ENCODE assay signal across 17 mouse cellular contexts in the genomic region with DNA sequence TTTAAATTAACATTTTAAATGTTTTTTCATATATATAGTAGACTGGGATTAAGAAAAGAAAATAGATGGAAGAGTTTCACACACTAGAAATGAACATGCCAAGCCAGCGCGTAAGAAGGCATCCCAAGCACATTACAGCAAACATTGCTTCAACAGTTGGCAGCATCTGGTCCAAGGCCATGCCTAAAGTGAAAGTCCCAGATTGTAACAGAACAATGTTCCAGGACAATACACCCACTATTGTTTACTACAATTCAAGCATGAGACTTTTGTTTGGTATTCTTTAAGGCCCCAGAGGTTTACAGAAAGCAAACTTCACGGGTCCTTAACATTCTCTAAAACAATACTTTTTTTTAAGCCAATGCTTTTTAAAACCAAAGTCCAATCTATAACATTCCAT.
A peak's percentile ranks its signal among the peaks of the same experiment; 100 is the strongest.
DNase-seq lines count a peak whose midpoint lies in the region; ATAC-seq and TF ChIP-seq lines count a peak whose summit lies in the region.
"Had no signal": no experiment of that assay in that cellular context is flagged by ENCODE, and none has a peak within 500 bp of the region (broad histone marks: within the 10 kb centered on the region; RNA-seq: fewer than 3 reads in every experiment).

No protein-coding gene starts in this region.

- TF ChIP-seq EP300 in liver, postnatal 0 days (IDR thresholded peaks at IDR 0.05; ENCODE audit: low read depth): no peak

- no peak overlapping the region for H3K4me3 ChIP-seq in liver, postnatal 0 days (ENCODE audit: low read depth, low read length)
- no peak overlapping the region for H3K4me3 ChIP-seq in liver, embryonic 11.5 days (ENCODE audit: low read depth, low read length)
- H3K4me3 ChIP-seq: embryonic facial prominence, embryonic 13.5 days; forebrain, embryonic 10.5 days; hindbrain, embryonic 12.5 days; limb, embryonic 15.5 days; stomach, embryonic 15.5 days had no signal

- H3K4me2 ChIP-seq in liver, postnatal 0 days (ENCODE audit: low read depth, low read length): no peak overlapping the region
- no peak overlapping the region for H3K4me2 ChIP-seq in liver, embryonic 11.5 days
- H3K4me2 ChIP-seq: embryonic facial prominence, embryonic 13.5 days; hindbrain, embryonic 12.5 days; limb, embryonic 15.5 days; stomach, embryonic 15.5 days had no signal

- no peaks in the 10 kb centered on the region for H3K36me3 ChIP-seq in liver, postnatal 0 days (replicated peaks; ENCODE audit: insufficient read depth, low read length)
- H3K36me3 ChIP-seq in liver, embryonic 11.5 days (ENCODE audit: control insufficient read depth, insufficient read depth, low read length): no peaks in the 10 kb centered on the region
- H3K36me3 ChIP-seq: embryonic facial prominence, embryonic 13.5 days; forebrain, embryonic 10.5 days; hindbrain, embryonic 12.5 days; limb, embryonic 15.5 days; stomach, embryonic 15.5 days had no signal

- no peaks in the 10 kb centered on the region for H3K9me3 ChIP-seq in liver, postnatal 0 days (ENCODE audit: low read length)
- no peaks in the 10 kb centered on the region for H3K9me3 ChIP-seq in liver, embryonic 11.5 days (ENCODE audit: control insufficient read depth, low read length)
- H3K9me3 ChIP-seq: embryonic facial prominence, embryonic 13.5 days; forebrain, embryonic 10.5 days; hindbrain, embryonic 12.5 days; limb, embryonic 15.5 days; stomach, embryonic 15.5 days had no signal

- no peaks in the 10 kb centered on the region for H3K27me3 ChIP-seq in liver, postnatal 0 days (ENCODE audit: insufficient read depth, low read length)
- H3K27me3 ChIP-seq in liver, embryonic 11.5 days (replicated peaks; ENCODE audit: control insufficient read depth, insufficient read depth, low read length): no peaks in the 10 kb centered on the region
- H3K27me3 ChIP-seq: embryonic facial prominence, embryonic 13.5 days; hindbrain, embryonic 12.5 days; limb, embryonic 15.5 days; stomach, embryonic 15.5 days had no signal

- DNase-seq in adrenal gland, postnatal 14 days: peak; percentile 38
- DNase-seq in adrenal gland, adult 2 months: no peak
- no peak for DNase-seq in liver, postnatal 0 days
- no peak for DNase-seq in liver, embryonic 11.5 days (ENCODE audit: low spot score)
- DNase-seq in adipocyte (ENCODE audit: low spot score): peak; percentile 86
- peak; percentile 32 for DNase-seq in lung, postnatal 25 days (ENCODE audit: low spot score)
- no peak for DNase-seq in cerebellum, adult 9-11 months
- DNase-seq in right cerebral cortex, postnatal 10 days (ENCODE audit: low spot score in 2 of 2): no peak
- DNase-seq: cerebellum, postnatal 25 days; gastrocnemius, postnatal 14 days; kidney, adult 9 months had no signal

- peaks cover 10% of the 10 kb centered on the region for H3K4me1 ChIP-seq in liver, postnatal 0 days (ENCODE audit: insufficient read depth)
- H3K4me1 ChIP-seq in liver, embryonic 11.5 days (replicated peaks; ENCODE audit: control insufficient read depth, insufficient read depth, low read length): peaks cover 10% of the 10 kb centered on the region
- H3K4me1 ChIP-seq: embryonic facial prominence, embryonic 13.5 days; hindbrain, embryonic 12.5 days; limb, embryonic 15.5 days; stomach, embryonic 15.5 days had no signal

- H3K9ac ChIP-seq in liver, postnatal 0 days (replicated peaks): no peak overlapping the region
- H3K9ac ChIP-seq in liver, embryonic 11.5 days (ENCODE audit: low read depth, low read length): no peak overlapping the region
- H3K9ac ChIP-seq: embryonic facial prominence, embryonic 13.5 days; hindbrain, embryonic 12.5 days; limb, embryonic 15.5 days; stomach, embryonic 15.5 days had no signal

- WGBS in liver, postnatal 0 days (ENCODE audit: insufficient replicate concordance): 78% methylated on average over 3 of the region's 3 CpGs
- 92% methylated on average over 3 of the region's 3 CpGs for WGBS in liver, embryonic 11.5 days

- no peak overlapping the region for H3K27ac ChIP-seq in liver, postnatal 0 days (ENCODE audit: low read depth)
- no peak overlapping the region for H3K27ac ChIP-seq in liver, embryonic 11.5 days (ENCODE audit: low read depth, low read length)
- H3K27ac ChIP-seq: embryonic facial prominence, embryonic 13.5 days; hindbrain, embryonic 12.5 days; limb, embryonic 15.5 days; stomach, embryonic 15.5 days had no signal

- ATAC-seq in liver, postnatal 0 days: peak; percentile 23; the same call in 1 of the 2 replicates
- ATAC-seq in liver, embryonic 11.5 days (replicated peaks; ENCODE audit: low FRiP score): no peak
- ATAC-seq: midbrain, embryonic 16.5 days had no signal

- TF ChIP-seq CTCF in liver, postnatal 0 days (IDR thresholded peaks at IDR 0.05; ENCODE audit: low read depth): no peak

Comparison
In these comparisons a context has a peak if more than half of its experiments do, and no peak if none do; other contexts are left out.
1. DNase-seq: peak in adrenal gland, postnatal 14 days (single experiment), adipocyte (single experiment) and lung, postnatal 25 days (single experiment); none in adrenal gland, adult 2 months (single experiment), liver, postnatal 0 days (single experiment), liver, embryonic 11.5 days (single experiment), cerebellum, adult 9-11 months (single experiment) and right cerebral cortex, postnatal 10 days (0 of 2).